Mouse (Mus musculus) hindbrain, embryonic 12.5 days (tissue): ENCODE data around the gene Txndc11. TPM values are rescaled to one million over a fixed set of nuclear protein-coding genes. Genes with fewer than 3 reads are reported as not detected.

Experiments
- ATAC-seq: fragments of 200-750 bp; cut with Nextera tagmentation; 2 replicates; pipeline ENCODE4 v1.8.0; 2017; ENCODE audit warnings: moderate TSS enrichment; ENCODE audit not compliant: low FRiP score
- H3K27ac ChIP-seq: fragments of 300-500 bp; sonication (generic); 2 replicates; pipeline ENCODE4 v1.5.1; 2016; ENCODE audit warnings: mild to moderate bottlenecking
- H3K27me3 ChIP-seq: fragments of 300-500 bp; sonication (generic); 2 replicates; pipeline ENCODE4 v1.6.1; 2016; ENCODE audit warnings: mild to moderate bottlenecking
- H3K36me3 ChIP-seq: fragments of 300-500 bp; sonication (generic); 2 replicates; pipeline ENCODE4 v1.6.1; 2016; ENCODE audit warnings: mild to moderate bottlenecking
- H3K4me1 ChIP-seq: fragments of 300-500 bp; sonication (generic); 2 replicates; pipeline ENCODE4 v1.6.1; 2016
- H3K4me2 ChIP-seq: fragments of 300-500 bp; sonication (generic); replicated peaks from 2 replicates; pipeline ENCODE4 v1.6.1; 2016; ENCODE audit warnings: mild to moderate bottlenecking
- H3K4me3 ChIP-seq: fragments of 300-500 bp; sonication (generic); 2 replicates; pipeline ENCODE4 v1.5.1; 2016; ENCODE audit warnings: mild to moderate bottlenecking
- H3K9ac ChIP-seq: fragments of 300-500 bp; sonication (generic); 2 replicates; pipeline ENCODE4 v1.6.1; 2016; ENCODE audit warnings: mild to moderate bottlenecking, moderate library complexity
- H3K9me3 ChIP-seq: fragments of 300-500 bp; sonication (generic); replicated peaks from 2 replicates; pipeline ENCODE4 v1.6.1; 2016; ENCODE audit warnings: mild to moderate bottlenecking
- WGBS: fragments of 180-500 bp; shearing (Covaris S2); methylation state at CpG from one replicate; pipeline ENCODE4 v1.1.7; 2016; 5-methylcytosine and 5-hydroxymethylcytosine counted together
- polyA plus RNA-seq: library from polyadenylated mRNA; unstranded; fragments of >200 nt; fragmentation: Nextera tagmentation; extraction: Ambion mirVana; gene quantifications from 2 replicates; pipeline ENCODE4 v1.2.1, GENCODE M21; 2016

Txndc11 gene
- polyA plus RNA-seq, 1 experiment from 2014 or later: 34.6 TPM

GRCm38 (mm10) chr16:11069710-11070420, 64.6 kb downstream of the Txndc11 start:
- 84% methylated on average over 7 of the region's 7 CpGs for WGBS
- no peak overlapping the region for H3K4me3 ChIP-seq
- no peaks in the 10 kb centered on the region for H3K9me3 ChIP-seq
- peaks cover 54% of the 10 kb centered on the region for H3K4me1 ChIP-seq
- H3K36me3 ChIP-seq: peaks cover 39% of the 10 kb centered on the region
- ATAC-seq: no peak
- H3K9ac ChIP-seq: no peak overlapping the region
- H3K27me3 ChIP-seq: no peaks in the 10 kb centered on the region
- 0 out of 2 replicates have a peak overlapping the region, but pooled peaks have one; percentile 12 for H3K27ac ChIP-seq
- H3K4me2 ChIP-seq: peak overlapping the region; percentile 87

GRCm38 (mm10) chr16:11069271-11069670, 65.2 kb downstream of the Txndc11 start:
- WGBS: 83% methylated on average over 6 of the region's 6 CpGs
- Histone ChIP-seq H3K27ac (no peak overlapping the region), H3K4me2 (peak overlapping the region; percentile 87), H3K4me1 (peaks cover 58% of the 10 kb centered on the region), H3K9ac (no peak overlapping the region), H3K36me3 (peaks cover 34% of the 10 kb centered on the region), H3K4me3 (no peak overlapping the region; the same call in 1 of the 2 replicates), H3K9me3 (no peaks in the 10 kb centered on the region), H3K27me3 (no peaks in the 10 kb centered on the region)
- ATAC-seq: no peak

GRCm38 (mm10) chr16:11068666-11069065, 65.8 kb downstream of the Txndc11 start:
- Histone ChIP-seq H3K9me3 (no peaks in the 10 kb centered on the region), H3K36me3 (peaks cover 28% of the 10 kb centered on the region), H3K4me3 (peak overlapping the region; percentile 80; the same call in 1 of the 2 replicates), H3K27ac (no peak overlapping the region), H3K27me3 (no peaks in the 10 kb centered on the region), H3K9ac (no peak overlapping the region), H3K4me1 (peaks cover 64% of the 10 kb centered on the region), H3K4me2 (peak overlapping the region; percentile 87)
- 96% methylated on average over 3 of the region's 3 CpGs for WGBS
- no peak for ATAC-seq

GRCm38 (mm10) chr16:11066833-11067191, 67.6 kb downstream of the Txndc11 start:
- Histone ChIP-seq H3K4me3 (peak overlapping the region; percentile 80), H3K36me3 (peaks cover 9% of the 10 kb centered on the region), H3K4me2 (peak overlapping the region; percentile 87), H3K27ac (peak overlapping the region; percentile 98), H3K27me3 (no peaks in the 10 kb centered on the region), H3K9ac (peak overlapping the region; percentile 94), H3K9me3 (no peaks in the 10 kb centered on the region), H3K4me1 (peaks cover 68% of the 10 kb centered on the region)
- peak; percentile 49 for ATAC-seq
- WGBS: 0% methylated on average over 22 of the region's 22 CpGs

GRCm38 (mm10) chr16:11066029-11066832, 68.2 kb downstream of the Txndc11 start, which contains the start of gene Litaf:
Gene Litaf (minus strand): TSS chr16:11066157.
- H3K9me3 ChIP-seq: no peaks in the 10 kb centered on the region

GRCm38 (mm10) chr16:11065431-11065830, 69.0 kb downstream of the Txndc11 start:
- H3K27me3 ChIP-seq: no peaks in the 10 kb centered on the region
- H3K4me2 ChIP-seq: peak overlapping the region; percentile 87
- no peaks in the 10 kb centered on the region for H3K36me3 ChIP-seq
- peak overlapping the region; percentile 80 for H3K4me3 ChIP-seq
- H3K9ac ChIP-seq: peak overlapping the region; percentile 40; the same call in 1 of the 2 replicates
- WGBS: 59% methylated on average over 5 of the region's 5 CpGs
- peak; percentile 12; the same call in 1 of the 2 replicates for ATAC-seq
- H3K9me3 ChIP-seq: no peaks in the 10 kb centered on the region
- H3K27ac ChIP-seq: peak overlapping the region; percentile 98
- H3K4me1 ChIP-seq: peaks cover 67% of the 10 kb centered on the region

More at GRCm38 (mm10) chr16:11066029-11066832, 68.2 kb downstream of the Txndc11 start, which contains the start of gene Litaf:
- no peaks in the 10 kb centered on the region for H3K27me3 ChIP-seq
- peak within 1 kb of the TSS; percentile 87 for H3K4me2 ChIP-seq
- H3K4me3 ChIP-seq: peak within 1 kb of the TSS; percentile 80
- peak within 1 kb of the TSS; percentile 98 for H3K27ac ChIP-seq
- peak; percentile 98 for ATAC-seq
- peaks cover 67% of the 10 kb centered on the region for H3K4me1 ChIP-seq
- under 1% methylated on average over 76 of the region's 78 CpGs for WGBS
- peak within 1 kb of the TSS; percentile 94 for H3K9ac ChIP-seq
- H3K36me3 ChIP-seq: peaks cover 5% of the 10 kb centered on the region; the same call in 1 of the 2 replicates

- Histone ChIP-seq H3K9me3 (no peaks in the 10 kb centered on the region), H3K27me3 (no peaks in the 10 kb centered on the region), H3K9ac (no peak overlapping the region), H3K36me3 (no peaks in the 10 kb centered on the region), H3K4me1 (peaks cover 61% of the 10 kb centered on the region), H3K4me3 (no peak overlapping the region), H3K27ac (no peak overlapping the region; the same call in 1 of the 2 replicates), H3K4me2 (peak overlapping the region; percentile 87)
- no peak for ATAC-seq
- whole genome bisulfite sequencing: 84% methylated on average over 6 of the region's 6 CpGs
Measured at GRCm38 (mm10) chr16:11064742-11065141, 69.7 kb downstream of the Txndc11 start.

GRCm38 (mm10) chr16:11064341-11064740, 70.1 kb downstream of the Txndc11 start:
- Histone ChIP-seq H3K4me1 (peaks cover 57% of the 10 kb centered on the region), H3K4me3 (no peak overlapping the region), H3K4me2 (no peak overlapping the region), H3K27ac (no peak overlapping the region), H3K9me3 (no peaks in the 10 kb centered on the region), H3K36me3 (no peaks in the 10 kb centered on the region), H3K27me3 (no peaks in the 10 kb centered on the region), H3K9ac (no peak overlapping the region)
- whole genome bisulfite sequencing: 92% methylated on average over 4 of the region's 4 CpGs
- no peak for ATAC-seq

GRCm38 (mm10) chr16:11062794-11063721, 71.4 kb downstream of the Txndc11 start:
- Histone ChIP-seq H3K9ac (peak overlapping the region; percentile 13; the same call in 1 of the 2 replicates), H3K27ac (peak overlapping the region; percentile 86), H3K36me3 (no peaks in the 10 kb centered on the region), H3K4me1 (peaks cover 44% of the 10 kb centered on the region), H3K4me3 (no peak overlapping the region), H3K9me3 (no peaks in the 10 kb centered on the region), H3K27me3 (no peaks in the 10 kb centered on the region), H3K4me2 (0 out of 2 replicates have a peak overlapping the region, but pooled peaks have one; percentile 6)
- 22% methylated on average over 13 of the region's 13 CpGs for WGBS
- ATAC-seq: peak; percentile 53

- ATAC-seq: no peak
- Histone ChIP-seq H3K4me2 (no peak within 1 kb of the TSS), H3K4me3 (no peak within 1 kb of the TSS), H3K27me3 (no peaks in the 10 kb centered on the region), H3K36me3 (no peaks in the 10 kb centered on the region), H3K27ac (no peak within 1 kb of the TSS), H3K4me1 (peaks cover 34% of the 10 kb centered on the region), H3K9me3 (no peaks in the 10 kb centered on the region), H3K9ac (no peak within 1 kb of the TSS)
- 94% methylated on average over 4 of the region's 4 CpGs for WGBS
Measured at GRCm38 (mm10) chr16:11060645-11061044, 73.8 kb downstream of the Txndc11 start, which contains the start of gene Snn. Gene Snn (plus strand): TSS chr16:11060945.

GRCm38 (mm10) chr16:11055916-11056315, 78.5 kb downstream of the Txndc11 start:
- ATAC-seq: no peak

More at GRCm38 (mm10) chr16:11055916-11056315, 78.5 kb downstream of the Txndc11 start:
- no peaks in the 10 kb centered on the region for H3K9me3 ChIP-seq
- no peaks in the 10 kb centered on the region for H3K27me3 ChIP-seq
- no peak overlapping the region for H3K4me2 ChIP-seq
- no peak overlapping the region for H3K27ac ChIP-seq
- 71% methylated on average over 5 of the region's 5 CpGs for WGBS
- no peak overlapping the region for H3K9ac ChIP-seq
- H3K4me3 ChIP-seq: no peak overlapping the region
- H3K36me3 ChIP-seq: no peaks in the 10 kb centered on the region
- peaks cover 5% of the 10 kb centered on the region; the same call in 1 of the 2 replicates for H3K4me1 ChIP-seq
